Mouse (Mus musculus): Measurements from ENCODE around the gene Zfp385b.

The Zfp385b gene

DNA sequence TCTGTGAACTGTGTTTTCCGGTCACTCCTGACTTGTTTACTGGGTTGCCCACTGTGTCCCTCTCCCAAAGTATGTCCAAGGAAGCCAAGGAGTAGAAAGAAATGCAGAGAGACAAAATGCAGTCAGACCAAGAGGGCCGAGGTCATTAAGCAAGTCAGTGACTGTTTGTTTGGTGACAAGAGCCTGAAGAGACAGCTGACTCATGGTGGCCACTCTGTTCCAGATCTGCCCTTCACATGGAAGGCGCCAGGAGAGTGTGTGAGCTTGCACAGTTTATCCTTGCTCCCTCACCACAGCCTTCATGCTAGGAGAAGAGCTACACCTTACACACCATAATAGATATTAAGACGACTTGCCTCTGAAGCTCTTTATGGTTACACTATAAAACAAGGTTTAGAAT is 28.6 kb downstream of the Zfp385b start:
- no peak for DNase-seq (ENCODE audit: low read depth in 1 of 2, low spot score in 2 of 2)

DNA sequence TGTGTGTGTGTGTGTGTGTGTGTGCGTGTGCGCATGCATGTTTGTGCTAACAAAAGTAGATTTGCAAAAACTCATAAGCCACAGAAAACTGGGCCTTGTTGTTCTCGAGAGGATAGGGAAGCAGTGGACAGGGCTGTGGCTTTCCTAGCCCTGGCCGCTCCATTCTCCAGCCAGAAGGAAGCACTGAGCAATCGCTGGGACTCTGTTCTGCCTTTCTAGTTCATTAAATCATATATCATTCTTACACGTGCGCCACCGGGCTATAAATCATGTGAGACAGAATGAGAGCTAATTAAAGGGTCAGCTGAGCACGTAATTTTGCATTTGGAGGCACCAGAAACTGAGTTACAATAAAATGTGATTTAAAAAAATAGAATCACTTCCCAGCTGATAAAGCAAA is 29.1 kb downstream of the Zfp385b start:
- no peak for DNase-seq (ENCODE audit: low read depth in 1 of 2, low spot score in 2 of 2)

DNA sequence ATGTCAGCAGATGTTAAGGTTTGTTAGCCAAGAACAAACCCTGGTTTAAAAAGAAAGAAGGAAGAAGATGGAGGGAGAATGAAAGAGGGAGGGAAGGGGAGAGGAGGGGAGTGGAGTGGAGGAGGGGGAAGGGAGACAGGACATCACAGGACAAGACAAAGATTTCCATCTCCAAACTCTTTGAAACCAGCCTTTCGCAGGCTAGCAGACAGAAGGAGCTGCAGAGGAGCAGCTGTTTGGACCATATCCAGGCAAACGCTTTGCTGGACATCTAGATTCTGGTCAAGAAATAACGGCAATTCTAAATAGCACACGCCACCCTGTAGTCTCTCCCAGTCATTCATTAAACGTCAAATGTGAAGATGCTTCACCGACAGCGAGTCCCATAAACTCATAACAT is 38.0 kb downstream of the Zfp385b start:
- DNase-seq (ENCODE audit: low read depth in 1 of 2, low spot score in 2 of 2): no peak

DNA sequence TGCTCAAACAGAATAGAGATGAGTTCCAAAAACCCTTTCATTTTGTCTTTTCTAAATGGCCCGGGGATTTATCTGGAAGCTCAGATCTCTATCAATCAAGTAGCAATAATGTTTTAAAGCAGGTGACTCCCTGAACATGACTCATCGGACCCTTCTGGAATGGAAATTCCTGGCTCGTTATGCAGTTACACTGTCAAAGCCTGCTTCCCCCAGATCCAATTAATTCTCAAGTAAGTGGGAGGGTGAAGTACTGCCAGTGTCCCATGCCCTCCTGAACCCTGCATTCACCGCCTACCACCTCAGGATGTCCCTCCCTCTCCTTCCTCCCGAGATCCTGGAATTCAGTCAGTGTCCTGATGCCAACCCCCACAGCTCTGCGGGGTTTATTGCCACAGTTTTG is 41.7 kb downstream of the Zfp385b start:
- DNase-seq (ENCODE audit: low read depth in 1 of 2, low spot score in 2 of 2): no peak

DNA sequence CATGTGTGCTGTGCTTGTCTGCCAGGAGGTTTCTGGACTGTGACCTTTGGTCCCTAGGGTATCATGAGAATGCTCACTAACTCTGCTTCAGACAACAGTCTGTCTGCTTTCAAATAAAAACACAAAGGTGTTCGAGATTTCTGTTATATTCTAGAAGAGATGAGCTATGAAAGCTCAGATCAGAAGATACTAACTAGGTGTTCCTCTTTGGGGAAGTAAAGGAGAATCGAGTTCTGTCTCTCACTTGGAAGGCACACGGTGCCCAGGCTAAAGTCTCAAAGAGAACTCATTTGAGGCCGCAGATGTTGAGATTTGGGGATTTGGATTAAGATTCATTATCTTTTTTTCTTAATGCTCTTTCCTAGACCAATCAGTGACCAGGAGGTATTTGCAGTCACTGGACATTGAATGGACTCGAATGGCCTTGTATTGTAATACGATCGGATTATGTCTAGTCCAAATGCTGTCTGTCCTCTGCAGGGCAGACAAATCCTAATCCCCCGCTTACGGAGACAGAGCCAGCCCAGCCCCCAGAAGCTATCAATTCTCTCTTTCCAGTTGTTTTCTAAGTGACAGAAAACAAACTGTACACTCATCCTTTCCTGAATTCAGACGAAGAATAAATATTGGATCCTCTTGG is 42.3 kb downstream of the Zfp385b start:
- no peak for DNase-seq (ENCODE audit: low read depth in 1 of 2, low spot score in 2 of 2)

DNA sequence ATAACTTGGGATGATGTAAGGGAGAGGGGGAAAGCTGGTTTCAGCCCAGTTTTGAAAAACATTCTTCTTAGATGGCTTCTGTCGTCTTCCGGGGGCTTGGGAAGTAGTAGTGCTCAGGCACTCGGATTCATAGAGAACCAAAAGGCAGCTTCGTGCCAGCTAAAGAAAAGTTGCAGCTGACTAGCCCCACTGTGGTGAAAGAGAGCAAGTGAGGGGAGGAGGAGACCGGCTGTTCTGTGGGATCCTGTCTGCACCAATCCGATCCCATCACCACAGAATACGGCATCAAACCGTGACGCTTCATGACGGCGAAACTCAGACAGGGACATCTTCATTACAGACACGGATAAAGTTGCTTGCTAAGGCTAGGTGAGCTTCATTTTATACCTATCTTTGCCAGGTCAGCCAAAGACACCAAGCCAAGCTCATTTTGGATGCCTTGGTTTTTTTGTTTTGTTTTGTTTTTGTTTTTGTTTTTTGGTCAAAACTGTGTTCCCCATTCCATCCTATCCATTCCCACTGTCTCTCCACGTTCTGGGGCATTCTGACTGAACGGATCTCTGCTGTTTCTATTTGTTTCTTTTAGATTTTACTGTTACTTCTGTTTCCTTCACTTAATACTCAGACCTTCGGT is 44.1 kb downstream of the Zfp385b start:
- DNase-seq (ENCODE audit: low read depth in 1 of 2, low spot score in 2 of 2): no peak

DNA sequence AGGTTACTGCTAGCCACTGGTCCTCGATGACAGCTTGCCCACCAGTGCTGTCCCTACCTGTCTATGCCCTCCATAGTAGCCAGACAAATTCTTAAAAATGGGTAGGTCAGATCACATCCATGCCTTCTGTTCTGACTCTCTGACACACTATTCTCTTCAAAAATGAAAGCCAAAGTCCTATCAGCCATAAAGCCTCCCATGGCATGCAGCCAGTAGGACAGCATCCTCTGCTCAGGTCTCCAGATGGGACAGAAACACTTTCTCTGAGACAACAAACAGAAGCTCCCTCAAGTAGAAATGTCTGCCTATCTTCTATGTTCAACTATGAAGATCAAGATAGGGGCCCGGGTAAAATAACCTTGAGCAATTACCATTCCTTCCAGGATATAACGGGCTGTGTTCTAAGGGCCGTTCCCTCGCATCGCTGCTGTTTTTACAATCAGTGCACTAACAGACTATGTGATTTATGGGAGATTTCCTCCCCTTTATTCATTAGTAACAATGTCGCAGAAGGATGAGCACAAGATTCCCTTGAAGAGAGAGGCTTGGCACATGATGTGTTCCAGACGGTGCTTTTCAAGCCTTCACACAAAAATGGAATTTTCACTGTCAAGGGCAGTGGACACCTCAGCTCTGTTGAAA is 49.3 kb downstream of the Zfp385b start:
- no peak for DNase-seq (ENCODE audit: low read depth in 1 of 2, low spot score in 2 of 2)

DNA sequence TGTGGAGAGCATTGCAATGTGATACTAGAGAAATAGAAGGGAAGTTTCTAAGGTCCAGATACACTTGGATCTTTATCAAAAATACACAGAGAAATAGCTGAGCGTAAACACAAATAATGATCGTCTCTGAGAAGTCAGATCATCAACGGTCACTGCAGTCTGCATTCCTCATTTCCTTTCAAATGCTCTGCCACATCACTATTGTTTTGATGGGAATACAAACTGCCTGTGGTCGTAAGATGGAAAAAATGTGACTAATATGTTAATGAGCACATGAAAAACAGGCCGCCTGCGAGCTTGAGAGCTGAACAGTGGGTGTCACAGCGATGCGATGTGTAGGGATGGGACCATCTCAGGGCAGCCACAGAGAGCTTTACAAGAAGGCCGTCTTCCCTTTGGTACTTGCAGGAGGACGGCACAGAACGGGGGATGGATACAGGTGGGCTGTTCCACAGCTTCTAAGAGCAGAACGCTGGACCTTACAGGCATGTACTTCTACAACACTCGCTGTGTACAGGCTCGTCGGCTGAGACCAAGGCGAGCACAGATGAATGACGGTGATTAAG is 51.0 kb downstream of the Zfp385b start:
- no peak for DNase-seq (ENCODE audit: low read depth in 1 of 2, low spot score in 2 of 2)

DNA sequence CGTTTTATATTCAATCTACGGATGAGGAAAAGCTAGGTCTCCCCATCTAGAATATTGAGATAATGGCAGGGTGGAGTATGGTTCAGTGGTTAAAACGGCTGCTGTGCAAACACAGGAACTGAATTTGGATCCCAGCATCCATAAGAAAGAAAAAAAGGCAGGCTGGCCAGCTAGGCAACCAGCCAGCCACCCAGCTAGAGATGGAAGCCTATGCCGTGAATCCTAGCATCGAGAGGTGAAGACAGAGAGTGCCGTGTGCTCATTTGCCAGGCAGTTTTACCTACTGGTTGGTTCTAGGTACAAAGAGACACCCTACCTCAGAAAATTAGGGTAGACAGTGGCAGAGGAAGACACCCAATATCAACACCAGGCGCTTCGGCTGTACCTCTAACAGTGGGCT is 57.5 kb downstream of the Zfp385b start:
- no peak for DNase-seq (ENCODE audit: low read depth in 1 of 2, low spot score in 2 of 2)

DNA sequence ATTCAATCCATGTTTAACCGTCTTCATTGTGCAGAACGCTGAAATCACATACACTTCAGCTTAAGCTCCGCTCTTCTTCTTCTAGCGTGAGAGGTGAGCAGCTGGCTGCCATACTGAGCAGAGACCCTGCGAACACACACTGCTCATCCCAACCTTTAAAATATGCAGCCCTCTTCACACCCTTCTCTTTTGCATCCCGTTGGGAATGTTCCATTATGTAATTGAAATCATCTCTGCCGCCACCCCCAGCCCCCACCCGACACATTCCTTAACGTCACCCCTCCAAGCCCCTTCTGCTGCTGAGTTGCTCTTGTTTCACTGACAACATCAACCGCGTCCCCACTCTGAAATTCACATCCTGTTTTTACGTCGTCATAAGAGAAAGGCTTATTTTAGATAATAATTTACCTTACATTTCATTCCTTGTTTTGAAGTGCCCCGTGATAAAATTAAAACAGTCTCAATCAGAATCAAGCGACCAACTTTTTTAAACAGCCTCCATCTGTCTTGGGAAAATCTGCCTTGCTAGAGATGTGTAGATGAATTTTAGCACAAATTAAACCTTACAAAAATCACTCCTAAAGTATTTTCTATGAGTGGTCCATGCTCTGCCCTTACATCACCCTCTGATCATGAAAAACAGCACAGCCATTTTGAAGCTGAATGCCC is 60.9 kb downstream of the Zfp385b start:
- DNase-seq (ENCODE audit: low read depth in 1 of 2, low spot score in 2 of 2): no peak

DNA sequence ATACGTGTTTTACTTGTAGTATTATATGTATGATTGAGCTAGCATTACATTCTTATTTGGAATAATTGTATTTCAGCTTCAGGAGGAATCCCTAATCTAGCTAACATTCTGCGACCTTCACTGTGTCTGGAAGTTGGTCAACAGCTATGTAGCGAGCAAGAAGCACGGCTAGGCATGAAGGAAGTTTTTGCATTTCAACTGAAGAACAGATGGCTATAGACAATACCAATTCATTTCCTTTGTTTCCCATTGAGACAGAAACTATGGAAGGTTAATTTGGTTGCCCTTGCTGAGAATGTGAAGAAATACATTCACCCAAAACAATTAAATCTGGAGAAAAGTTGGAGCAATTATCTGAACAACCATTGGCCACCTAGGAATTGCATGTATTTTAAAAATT is 66.9 kb downstream of the Zfp385b start:
- no peak for DNase-seq (ENCODE audit: low read depth in 1 of 2, low spot score in 2 of 2)

DNA sequence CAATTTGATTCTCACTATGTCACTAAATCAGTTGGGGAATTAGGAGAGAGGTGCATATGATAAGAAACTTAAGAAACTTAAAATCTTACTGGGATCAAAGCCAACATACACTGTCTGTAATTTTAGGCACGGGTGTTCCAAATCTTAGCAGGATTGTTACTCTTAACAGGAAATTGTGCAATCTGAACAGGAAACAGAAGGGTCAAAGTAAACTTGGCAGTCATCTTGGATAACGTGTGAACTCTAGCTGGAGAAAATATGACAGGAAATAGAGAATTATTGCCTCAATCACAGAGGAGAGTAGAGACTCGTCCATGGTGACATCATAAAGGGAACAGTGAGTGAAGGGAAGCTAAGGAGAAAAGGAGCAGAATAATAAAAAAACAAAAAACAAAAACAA is 69.8 kb downstream of the Zfp385b start:
- DNase-seq (ENCODE audit: low read depth in 1 of 2, low spot score in 2 of 2): no peak

DNA sequence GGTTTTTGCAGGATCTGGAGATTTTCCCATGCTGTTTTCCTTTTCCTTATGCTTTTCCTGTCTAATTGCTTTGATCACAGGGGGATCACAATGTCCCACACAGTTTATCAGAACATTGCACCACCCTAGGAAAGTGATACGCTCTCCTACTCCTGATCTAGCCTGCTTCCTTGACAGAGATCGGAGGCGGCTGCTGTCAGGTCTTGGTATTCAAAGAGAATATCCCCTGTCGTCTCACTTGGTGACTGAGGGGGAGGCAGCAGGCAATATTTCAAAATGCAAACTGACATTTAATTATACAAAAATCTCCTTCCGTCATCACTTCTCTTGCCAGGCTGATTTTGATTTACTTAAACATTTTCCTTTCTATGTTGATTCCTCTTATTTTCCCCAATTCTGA is 73.0 kb downstream of the Zfp385b start:
- no peak for DNase-seq (ENCODE audit: low read depth in 1 of 2, low spot score in 2 of 2)

DNA sequence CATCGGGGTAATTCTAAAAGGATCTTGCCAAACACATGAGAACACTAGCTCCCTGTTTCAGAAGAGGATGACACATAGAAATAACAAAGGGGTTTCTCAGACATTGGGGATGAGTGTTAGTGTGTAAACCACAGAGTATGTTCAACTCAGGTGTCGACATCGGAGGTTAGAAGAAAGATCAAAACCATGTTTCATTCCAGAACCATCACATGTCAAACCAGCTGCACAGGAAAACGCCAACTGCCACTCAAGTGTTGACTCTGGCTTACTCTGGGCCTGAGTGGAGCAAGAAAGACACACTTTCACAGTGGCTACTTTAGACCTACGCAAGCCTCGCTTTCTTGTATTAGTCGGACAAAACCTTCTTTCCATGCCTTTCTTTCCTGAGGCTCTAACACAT is 74.2 kb downstream of the Zfp385b start:
- DNase-seq (ENCODE audit: low read depth in 1 of 2, low spot score in 2 of 2): no peak

DNA sequence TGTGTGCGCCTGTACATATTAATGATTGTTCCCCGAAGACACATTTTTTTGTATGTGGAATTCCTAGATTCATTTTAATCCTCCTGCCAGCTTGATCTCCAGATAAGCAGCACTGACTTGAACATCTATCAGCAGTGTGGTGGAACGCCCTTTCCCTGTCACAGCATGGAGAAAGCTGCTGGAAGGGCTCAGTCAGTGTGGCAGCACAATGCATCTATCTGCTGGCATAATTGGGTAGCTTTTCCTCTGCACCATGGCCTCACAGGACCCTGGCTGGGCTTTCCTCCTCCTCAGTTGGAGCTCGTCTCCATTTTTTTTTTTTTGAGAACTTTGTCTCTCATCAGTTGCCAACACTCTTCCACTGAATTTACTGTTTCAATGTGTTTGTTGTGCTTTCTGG is 77.1 kb downstream of the Zfp385b start:
- DNase-seq (ENCODE audit: low read depth in 1 of 2, low spot score in 2 of 2): no peak

DNA sequence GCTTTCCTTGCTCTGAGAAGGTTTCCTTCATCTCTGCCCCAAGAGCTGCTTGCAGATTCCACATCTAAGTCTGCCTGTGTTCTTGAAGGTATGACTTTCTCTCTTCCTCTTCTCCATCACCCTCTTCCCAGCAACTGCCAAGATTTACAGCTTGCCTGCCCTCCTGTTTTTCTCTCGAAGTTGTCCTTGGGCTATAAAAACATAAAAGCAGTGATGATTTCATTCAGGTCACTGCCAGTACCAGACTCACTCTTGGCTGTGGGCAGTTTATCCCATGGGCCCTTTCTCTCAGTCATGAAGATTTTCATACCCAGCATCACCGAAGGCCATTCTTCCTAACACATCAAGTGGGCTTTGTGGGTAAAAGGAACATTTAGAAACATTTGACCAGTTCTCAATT is 89.2 kb downstream of the Zfp385b start:
- no peak for DNase-seq (ENCODE audit: low read depth in 1 of 2, low spot score in 2 of 2)

DNA sequence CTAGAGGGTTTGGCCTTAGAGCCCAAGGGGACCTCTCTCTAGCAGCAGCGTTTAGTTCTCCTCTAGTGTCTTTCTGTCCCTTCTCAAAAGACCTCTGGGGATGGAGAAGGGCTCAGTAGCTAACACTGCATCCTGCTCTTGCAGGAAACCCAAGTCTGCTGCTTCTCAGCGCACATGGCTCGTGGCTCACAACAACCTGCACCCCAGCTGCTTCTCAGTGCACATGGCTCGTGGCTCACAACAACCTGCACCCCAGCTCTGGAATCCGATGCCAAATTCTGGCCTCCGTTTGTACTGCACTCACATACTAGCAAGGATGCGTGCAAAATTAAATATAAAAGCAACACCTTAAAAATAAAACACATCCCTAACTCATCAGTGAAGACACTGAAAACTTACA is 92.6 kb downstream of the Zfp385b start:
- DNase-seq (ENCODE audit: low read depth in 1 of 2, low spot score in 2 of 2): no peak

DNA sequence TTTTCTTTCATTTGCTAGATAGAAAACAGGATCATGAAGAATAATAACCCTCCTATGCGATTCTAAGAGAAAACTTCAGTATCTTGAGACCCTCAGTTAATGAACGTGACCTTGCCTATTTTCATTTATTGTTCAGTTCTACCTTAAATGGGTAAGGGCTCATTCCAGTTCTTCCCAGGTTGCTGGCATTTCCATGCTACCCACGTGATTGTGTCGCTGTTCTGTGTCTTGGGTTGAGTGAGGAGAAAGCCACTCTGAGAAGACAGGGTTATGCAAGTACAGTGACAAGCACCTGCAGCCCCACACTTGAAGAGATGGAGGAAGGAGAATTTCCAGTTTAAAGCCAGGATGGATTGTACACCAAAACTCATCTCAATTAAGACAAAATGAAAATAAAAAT is 98.6 kb downstream of the Zfp385b start:
- DNase-seq (ENCODE audit: low read depth in 1 of 2, low spot score in 2 of 2): no peak

DNA sequence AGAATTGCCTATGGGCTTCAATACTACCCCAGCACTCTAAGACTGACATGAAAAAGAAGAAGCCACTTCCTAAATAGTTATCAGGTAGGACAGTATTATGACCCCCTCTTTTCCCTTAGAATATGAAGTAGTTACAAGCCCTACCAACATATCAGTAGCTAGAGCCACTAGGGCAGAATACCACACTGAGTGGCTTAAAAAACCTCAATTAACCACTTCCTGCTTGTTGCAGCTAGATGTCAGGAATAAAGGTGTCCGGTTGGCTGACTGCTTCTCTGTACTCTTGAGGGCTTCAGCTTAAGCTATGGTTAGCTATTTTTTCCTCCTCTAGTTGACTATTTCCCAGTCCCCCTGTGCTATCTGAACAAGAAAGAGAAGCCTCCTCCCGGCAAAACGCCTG is 103.1 kb downstream of the Zfp385b start:
- no peak for DNase-seq (ENCODE audit: low read depth in 1 of 2, low spot score in 2 of 2)

DNA sequence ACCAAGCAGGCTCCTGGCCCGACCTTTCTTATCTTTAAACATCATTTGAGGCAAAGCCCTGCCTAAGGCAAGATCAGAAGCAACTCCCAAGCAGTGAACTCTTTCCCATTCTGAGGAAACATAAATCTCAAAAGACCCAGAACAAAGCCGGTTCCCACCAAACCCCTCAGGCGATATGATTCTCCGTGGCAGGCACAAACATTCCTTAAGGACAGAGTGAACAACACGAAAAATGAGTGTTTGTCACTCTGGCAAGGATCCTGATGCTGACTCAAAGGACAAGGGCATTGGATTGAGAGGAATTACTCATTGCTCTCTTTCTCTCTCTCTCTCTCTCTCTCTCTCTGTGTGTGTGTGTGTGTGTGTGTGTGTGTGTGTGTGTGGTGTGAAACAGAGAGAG is 105.6 kb downstream of the Zfp385b start:
- DNase-seq (ENCODE audit: low read depth in 1 of 2, low spot score in 2 of 2): no peak

DNA sequence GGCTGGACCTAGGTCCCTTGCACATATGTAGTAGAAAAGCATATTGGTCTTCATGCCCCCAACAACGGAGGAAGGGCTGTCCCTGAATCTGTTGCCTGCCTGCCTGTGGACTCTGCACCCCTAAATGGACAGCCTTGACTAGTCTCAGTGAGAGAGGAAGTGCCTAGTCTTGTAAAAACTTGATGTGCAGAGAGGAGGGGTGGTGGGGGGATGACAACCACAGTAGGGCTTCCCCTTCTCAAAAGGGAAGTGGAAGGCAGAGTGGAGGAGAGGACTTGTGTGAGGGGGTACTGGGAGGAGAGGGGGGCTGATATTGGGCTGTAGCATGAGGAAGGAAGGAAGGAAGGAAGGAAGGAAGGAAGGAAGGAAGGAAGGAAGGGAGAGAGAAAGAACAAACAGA is 107.7 kb downstream of the Zfp385b start:
- DNase-seq (ENCODE audit: low read depth in 1 of 2, low spot score in 2 of 2): no peak

DNA sequence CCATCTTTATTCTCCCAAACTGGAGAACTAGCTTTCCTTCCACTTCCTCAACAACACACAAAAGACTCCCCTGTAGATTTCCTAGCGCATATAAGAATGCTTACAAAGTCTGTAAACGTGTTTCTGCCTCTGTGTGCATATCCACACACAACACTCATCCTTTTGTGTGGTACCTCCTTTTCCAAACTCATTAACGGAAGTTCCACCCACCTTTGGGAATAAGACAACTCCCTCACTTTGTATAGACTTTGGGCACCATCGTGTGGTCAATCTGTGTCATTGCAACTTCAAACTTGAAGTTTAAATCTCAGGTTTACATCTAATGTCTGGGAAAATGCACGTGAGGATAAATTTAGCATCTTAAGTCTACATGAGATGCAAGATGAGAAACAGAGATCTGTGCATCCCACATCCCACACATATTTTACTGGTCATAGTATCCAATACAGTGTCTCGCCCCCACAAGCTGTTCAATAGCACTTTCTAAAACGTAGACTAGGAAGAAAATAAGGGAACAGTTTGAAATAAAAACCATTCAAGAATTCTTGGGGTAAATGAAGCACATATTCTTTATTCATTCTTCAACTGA is 110.1 kb downstream of the Zfp385b start:
- no peak for DNase-seq (ENCODE audit: low read depth in 1 of 2, low spot score in 2 of 2)
